Mouse (Mus musculus) kidney, adult 9 months (tissue): ENCODE measurements around the gene Efna3.
A peak's percentile ranks its signal among the peaks of the same experiment; 100 is the strongest.

ENCODE experiments used
- DNase-seq: peaks from one replicate; pipeline ENCODE4 v3.0.0; 2022

Efna3 gene

DNA sequence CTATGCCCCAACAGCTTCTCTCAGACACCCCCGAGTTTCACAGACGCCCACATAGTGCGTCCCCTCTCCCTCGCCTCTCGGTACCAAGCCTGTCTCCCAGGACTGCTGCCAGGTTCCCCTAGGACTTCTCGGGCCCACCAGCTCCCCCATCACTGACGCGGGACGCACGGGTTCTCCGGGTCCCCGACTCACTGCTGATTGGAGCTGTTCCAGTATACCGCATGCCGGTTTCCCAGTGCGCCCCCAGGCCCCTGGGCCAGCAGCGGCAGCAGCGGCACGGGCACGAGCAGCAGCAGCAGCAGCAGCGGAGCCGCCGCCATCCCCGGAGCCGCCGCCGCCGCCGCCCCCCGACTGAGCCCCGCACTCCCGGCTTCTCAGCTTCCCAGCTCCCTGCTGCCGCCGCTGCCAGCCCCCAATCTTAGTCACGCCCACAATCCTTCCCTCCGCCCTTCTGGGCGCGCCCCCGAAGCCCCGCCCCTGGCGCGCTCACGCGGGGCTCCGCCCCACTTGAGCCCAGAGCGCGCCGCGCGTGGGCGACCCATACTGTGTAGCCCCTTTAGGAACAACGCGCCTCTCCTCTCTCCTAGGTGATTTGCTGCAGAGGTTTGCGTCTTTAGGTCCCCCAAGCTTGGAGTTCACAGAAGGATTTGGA is at the start of gene Efna3:
Gene Efna3, minus strand, starts transcription at position 452 of the 652 bp plus-strand sequence.
- peak; percentile 64 for DNase-seq

DNA sequence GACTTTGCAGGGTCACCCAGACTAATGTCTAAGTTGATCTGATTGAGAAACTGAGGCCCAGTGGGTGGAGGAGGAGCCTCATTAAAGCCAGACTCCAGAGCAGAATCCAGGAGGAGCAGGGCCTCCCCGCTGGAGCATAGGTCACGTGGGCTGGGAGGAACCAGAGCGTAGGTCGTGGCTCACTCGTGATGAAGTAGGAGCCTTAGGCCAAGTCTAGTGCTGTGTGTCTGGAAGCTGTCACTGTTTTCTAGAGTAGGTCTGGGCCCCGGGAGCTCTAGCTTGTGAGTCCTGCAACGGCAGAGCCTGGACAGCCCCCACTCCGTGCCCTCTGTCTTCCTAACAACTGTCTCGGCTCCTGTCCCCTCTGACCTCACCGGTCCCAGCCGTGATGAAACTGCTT is 44.6 kb upstream of the Efna3 start:
- no peak for DNase-seq

- no peak for DNase-seq
Measured at GRCm38 (mm10) chr3:89365486-89366414, 43.0 kb upstream of the Efna3 start.

DNA sequence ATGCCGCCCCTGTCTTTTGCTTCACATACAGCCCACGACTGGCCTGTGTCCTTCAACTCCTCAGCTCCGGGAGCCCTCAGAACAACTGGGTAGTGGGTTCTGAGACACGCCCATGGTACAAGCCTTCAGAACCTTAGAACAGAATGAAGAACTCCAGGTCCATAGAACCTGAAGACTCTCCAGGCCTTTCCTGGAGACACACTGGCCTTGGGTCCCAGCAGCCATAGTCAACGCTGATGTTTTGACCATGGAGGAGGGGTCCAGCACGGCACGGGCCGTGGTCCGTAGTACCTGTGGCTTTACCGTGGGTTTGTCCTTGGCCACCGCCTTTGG is 42.4 kb upstream of the Efna3 start, which contains the start of gene Dcst1:
Gene Dcst1, minus strand, starts transcription at position 101 of the 333 bp plus-strand sequence.
- no peak for DNase-seq

DNA sequence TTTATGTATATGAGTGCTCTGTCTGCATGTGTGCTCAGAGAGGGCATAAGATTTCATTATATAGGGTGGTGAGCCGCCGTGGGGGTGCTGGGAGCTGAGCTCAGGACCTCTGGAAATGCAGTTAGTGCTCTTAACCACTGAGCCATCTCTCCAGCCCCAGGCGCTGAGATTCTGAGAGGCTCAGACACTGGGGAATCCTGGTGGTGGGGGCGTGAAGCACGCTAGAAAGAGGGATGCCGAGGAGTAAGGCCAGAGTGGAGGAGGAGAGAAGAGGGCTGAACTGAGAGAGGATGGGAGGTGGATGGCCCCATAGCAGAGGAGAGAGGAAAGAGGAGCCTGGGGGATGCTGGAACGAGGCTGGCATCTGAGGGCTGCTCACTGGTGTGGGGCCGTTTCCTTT is 41.9 kb upstream of the Efna3 start:
- DNase-seq = no peak

DNA sequence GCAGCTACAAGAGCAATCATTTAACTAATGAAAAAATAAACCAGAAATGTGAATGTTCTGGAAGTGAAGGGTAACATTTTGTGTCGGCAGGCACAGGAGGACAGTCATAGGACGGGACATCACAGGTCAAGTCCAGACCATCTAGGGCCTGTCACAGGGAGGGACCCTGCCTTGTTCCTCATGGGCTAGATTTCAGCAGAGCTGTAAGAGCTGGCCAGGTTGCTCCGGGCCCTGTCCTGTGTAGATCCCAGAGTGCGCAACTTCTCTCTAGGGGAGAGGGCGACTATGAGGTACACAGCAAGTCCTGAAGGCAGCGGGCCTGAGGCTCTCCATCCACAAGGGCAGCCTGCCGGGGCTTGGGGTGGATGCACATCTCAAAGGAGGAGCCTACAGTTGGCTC is 38.9 kb upstream of the Efna3 start, which contains the start of gene Dcst2:
Gene Dcst2, plus strand, starts transcription at position 301 of the 400 bp plus-strand sequence.
- DNase-seq = no peak

GRCm38 (mm10) chr3:89360237-89360636 is 37.5 kb upstream of the Efna3 start:
- no peak for DNase-seq

GRCm38 (mm10) chr3:89359630-89360029 is 36.9 kb upstream of the Efna3 start:
- DNase-seq = no peak

DNA sequence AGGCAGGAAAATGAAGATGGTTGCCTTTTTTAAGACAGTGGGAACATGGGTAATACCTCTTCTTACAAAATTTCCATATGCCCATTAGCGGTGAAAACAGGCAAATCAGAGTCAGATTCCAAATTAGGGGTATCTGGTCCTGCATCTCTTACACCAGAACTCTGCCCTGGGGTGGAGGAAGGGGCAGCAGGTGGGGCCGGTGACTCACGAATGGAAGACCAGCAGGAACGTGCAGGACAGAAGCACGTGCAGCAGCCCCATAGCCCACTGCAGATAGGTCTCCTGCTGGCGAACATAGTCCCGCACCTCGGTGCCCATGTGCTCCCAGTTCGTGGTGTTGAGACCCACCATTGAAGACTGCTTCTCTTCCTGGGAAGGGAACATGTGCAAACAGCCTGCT is 33.3 kb upstream of the Efna3 start:
- no peak for DNase-seq

DNA sequence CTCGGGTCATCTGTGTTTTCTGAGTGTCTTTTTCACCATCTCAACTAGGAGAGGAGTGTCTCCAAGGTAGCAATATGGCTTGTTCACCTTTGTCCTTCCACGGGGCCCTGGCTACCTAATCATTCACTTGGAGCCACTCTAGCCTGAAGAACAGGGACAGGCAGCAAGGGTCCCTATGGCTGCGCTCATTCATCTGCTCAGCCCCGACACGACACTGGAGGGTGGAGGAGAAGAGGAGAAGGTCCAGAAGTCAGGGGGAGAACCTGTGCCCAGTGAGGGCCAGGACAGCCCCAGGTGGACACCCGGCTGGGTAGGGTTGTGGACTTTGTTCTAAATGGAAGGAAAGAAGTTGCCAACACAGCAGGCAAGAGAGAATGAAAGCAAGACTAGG is 32.7 kb upstream of the Efna3 start:
- DNase-seq = peak; percentile 81

DNA sequence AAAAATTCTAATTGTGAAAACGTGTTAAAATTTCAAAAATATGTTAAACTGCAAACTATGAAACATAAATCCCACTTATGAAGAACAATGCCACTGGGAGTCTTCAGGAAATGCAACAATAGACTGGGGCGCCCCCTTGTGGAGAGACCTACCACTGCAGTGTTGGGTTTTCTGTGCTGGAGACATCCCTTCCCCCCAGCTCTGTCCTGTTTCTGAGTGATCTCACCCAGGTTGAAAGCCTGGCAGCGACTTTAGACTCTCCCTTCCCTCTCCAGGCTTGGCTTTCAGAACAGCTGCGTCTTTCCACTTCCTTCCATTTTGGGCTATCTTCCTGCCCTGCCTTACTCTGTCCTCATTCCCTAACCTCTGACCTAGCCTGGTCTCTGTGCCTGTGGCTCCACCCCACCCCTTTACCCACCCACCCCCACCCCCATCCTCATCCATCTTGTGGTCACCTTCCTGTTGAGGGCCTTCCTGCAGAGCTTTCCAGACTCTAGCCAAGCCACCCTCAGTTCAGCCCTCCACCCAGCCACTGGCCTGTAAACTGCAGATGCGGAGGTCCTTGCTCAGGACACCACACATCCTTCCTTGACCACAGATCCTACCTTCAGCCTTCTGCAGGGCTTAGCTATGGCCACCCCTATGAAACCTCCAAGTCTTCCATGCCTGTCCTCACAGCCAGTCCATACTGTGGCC is 32.2 kb upstream of the Efna3 start:
- DNase-seq = peak; percentile 97

DNA sequence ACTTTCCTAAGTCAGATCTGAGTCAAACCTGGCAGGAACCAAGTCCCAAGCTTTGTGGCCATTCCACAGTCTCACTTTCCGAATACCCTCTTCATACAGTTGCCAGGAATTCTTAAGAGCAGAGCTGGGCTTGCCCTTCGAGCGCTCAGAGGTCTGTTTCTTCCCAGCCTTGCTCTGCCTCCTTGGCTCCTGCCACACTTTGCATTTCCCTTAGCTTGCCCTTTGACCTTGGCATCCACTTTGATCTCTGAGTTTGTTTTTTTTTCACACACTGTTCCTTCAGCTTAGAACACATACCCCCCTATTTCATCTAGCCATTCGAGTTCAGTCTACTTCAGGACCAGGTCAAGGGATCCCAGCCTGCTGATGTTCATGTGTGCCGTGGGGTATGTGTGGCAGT is 28.5 kb upstream of the Efna3 start:
- DNase-seq = peak; percentile 80

DNA sequence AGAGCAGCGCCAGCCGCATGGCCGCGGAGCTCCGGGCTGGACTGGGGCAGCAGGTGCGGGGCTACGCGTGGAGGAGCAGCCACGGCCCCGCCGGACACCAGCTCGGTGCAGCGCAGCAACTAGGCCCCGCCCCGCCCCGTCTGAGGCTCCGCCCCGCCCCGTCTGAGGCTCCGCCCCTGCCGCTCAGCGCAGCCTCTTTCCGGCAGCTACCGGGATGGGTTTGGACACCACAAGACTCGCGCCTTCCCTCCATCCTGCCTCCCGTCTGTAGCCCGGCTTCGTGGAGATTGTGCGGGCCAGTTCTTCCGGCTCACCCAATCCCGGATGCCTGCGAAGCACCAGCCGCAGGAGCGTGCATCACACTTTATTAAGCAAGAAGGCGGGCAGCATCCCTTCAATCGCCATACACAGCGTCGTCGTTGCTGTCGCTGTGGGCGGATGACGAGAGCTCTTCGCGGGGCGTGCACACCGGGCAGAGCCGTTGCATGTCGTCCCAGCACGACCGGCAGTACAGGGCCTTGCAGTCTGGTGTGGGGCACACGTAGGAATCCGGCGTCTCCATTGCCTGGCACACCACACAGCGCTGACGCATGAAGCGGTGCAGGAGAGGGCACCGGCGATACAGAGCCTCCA is 27.2 kb upstream of the Efna3 start, which contains the start of gene Adam15:
Gene Adam15, minus strand, starts transcription at position 128 of the 633 bp plus-strand sequence.
- peak; percentile 93 for DNase-seq

DNA sequence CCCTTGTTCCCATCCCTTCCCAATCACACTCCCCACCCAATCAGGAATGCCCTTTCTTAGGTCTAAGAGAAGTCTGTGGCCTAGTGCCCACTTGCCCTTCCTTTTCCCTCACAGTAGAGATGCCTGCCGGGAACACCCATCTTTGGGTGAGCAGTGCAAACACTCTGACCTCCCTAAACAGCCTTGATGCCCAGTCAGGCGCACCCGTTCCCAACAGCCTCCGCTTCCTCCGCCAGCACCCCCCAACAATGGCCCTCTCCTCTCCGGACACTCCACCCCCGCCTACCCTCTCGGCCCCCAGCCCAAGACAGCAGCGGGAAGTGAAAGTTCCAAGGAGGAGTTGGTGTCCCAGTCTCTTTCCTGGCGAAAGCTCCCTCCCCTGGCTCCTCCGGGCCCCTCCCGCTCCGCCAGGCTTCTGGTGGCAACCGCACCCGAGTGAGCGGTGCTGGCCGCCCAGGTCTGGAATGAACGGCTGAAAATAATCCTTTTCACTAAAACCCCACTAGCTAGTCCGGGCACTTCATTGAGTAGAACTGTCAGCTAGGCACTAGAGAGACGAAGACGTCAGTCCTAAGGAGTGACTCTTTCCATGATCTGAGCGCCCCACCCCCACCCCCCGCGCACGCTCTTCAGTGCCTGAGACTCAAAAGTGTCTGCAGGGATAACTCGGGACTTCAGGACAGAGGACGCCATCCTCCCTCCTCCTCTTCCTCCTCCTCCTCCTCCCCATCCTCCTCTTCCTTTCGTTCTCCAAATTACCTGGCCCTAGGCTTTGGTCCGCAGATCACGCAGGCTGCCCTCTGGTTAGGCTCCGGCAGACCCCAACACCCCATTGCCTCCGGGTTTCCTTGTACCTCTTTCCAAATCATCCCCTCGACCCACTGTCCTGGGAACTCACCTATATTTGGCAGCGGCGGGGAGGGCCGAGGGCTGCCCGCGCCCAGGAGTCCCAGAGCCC is 26.4 kb upstream of the Efna3 start:
- DNase-seq = peak; percentile 51

DNA sequence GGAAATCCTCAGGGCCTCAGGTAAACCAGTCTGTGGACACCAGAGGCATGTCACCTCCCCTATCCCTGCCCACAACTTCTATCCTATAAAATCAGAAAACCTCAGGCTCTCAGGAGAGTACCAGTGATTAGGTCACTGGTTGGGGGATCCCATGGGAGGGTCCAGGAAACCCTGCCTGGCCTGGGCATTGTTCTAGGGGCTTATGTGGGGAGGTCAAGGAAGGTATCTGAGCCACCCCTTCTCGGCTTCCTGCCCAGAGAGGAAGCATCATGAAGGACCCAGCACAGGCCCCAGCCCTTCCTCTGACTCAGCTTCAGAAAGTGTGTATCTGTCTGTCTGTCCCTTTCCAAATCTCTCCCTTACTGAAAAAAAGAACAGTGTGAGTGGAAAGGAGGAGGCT is 25.2 kb upstream of the Efna3 start:
- no peak for DNase-seq

- DNase-seq = no peak
Measured at GRCm38 (mm10) chr3:89346815-89347540, 24.2 kb upstream of the Efna3 start.

DNA sequence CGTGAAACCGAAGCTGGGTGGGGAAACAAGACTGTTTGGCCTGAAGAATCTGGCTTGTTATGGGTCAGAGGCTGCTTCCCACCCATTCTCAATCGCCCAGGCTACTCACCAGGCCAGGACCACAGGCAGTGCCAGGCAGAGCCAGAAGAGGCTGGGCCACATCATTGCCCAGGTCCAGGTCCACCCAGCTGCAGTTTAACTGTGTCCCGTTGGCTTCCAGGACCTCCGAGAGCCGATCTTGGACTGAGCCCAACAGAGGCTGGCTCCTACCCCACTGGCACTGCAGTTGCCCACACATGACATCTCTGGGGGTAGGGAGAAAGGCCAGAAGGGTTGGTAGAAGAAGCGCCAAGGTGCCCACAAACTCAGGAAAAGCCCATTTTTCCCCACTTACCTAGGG is 20.5 kb upstream of the Efna3 start:
- peak; percentile 52 for DNase-seq

- DNase-seq = no peak
Measured at GRCm38 (mm10) chr3:89341794-89342193, 19.0 kb upstream of the Efna3 start.

DNA sequence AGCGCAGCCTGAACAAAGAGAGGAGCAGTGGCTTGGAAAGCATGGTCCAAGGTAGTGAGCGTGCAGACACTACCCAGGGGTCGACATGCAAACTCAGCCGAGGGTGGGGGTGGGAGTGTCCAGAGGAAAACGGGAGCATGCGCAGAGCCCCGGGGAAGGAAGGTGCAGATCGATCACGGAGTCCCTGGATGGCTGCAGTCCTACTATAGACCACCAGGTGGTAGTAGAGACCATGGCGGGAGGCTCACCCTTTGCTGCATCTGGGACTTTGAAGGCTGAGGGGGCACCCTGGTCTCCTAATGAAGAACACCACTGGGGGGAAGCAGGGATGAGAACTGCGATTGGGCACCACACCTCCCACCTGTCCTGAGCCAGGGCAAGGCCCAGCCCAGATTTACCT is 17.7 kb upstream of the Efna3 start:
- peak; percentile 78 for DNase-seq

DNA sequence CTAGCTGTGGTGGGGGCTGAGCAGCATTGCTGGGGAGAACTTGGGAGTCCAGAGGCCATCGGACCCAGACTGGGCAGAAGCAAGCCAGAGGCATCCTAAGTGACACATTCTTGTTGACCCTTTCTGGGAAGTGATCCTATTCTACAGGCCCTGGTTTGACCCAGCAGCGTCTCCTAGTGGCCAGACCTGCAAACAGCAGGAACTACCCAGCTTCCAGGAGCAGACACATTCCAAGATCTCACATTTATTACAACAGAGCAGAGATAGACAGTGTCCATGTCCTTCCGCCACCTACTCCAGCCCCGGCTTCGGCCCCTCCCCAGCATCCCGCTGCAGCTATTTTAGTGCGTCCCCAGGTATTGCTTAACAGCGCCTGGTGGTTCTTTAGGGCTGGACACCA is 16.7 kb upstream of the Efna3 start:
- DNase-seq = peak; percentile 84
